Comparison of ENCODE assay signal across 8 mouse cellular contexts in the genomic region with DNA sequence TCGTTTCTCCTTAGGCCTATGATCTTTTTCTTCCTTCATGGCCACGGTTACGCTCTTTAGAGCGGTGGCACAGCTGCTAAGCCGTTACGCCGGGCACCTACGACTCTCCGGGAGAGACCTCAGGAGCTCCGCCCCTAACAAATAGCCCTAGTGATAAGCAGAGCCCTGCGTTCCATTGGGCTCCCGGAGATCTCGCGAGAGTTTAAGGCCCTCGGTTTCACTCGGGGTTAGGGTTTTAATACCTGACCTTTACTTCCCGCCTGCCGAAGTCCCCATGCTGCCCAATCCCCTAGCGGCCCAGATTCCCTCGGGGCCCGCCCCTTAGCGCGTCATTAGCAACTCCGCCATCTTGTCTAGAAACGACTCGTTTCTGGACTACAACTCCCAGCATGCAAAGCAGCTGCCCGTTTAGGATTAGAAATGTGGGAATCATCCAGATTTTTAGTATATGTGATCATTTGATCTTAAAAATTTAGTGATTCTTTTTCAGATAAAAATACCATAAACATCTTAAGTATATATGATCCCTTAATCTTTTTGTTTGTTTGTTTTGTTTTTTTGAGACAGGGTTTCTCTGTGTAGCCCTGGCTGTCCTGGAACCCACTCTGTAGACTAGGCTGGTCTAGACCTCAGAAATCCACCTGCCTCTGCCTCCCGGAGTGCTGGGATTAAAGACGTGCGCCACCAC. TPM values are rescaled to one million over a fixed set of nuclear protein-coding genes. Genes with fewer than 3 reads are reported as not detected.
A peak's percentile ranks its signal among the peaks of the same experiment; 100 is the strongest.
DNase-seq lines count a peak whose midpoint lies in the region; ATAC-seq and TF ChIP-seq lines count a peak whose summit lies in the region.

A gene (minus strand): TSS at position 130 of the 688 bp plus-strand sequence.

- H3K36me3 ChIP-seq in C2C12 (ENCODE audit: control insufficient read depth, insufficient read depth) = peaks cover 7% of the 10 kb centered on the region
- peaks cover 30% of the 10 kb centered on the region for H3K36me3 ChIP-seq in erythroblast, embryonic 14.5 days (ENCODE audit: control insufficient read depth)
- no peaks in the 10 kb centered on the region for H3K36me3 ChIP-seq in heart, embryonic 11.5 days (ENCODE audit: control insufficient read depth, insufficient read depth, low read length)
- no peaks in the 10 kb centered on the region for H3K36me3 ChIP-seq in kidney, embryonic 16.5 days (ENCODE audit: insufficient read depth, low read length)
- no peaks in the 10 kb centered on the region; the same call in 1 of the 2 replicates for H3K36me3 ChIP-seq in liver, adult 2 months (ENCODE audit: control insufficient read depth, insufficient read depth, low read length)
- H3K36me3 ChIP-seq in myocyte (ENCODE audit: control insufficient read depth, insufficient read depth) = no peaks in the 10 kb centered on the region
- no peaks in the 10 kb centered on the region for H3K36me3 ChIP-seq in splenic B cell, adult 2 months (ENCODE audit: control insufficient read depth, insufficient read depth, low read length, poor library complexity, severe bottlenecking)

- H3K4me2 ChIP-seq in heart, embryonic 11.5 days = peak within 1 kb of the TSS; percentile 59
- peak within 1 kb of the TSS; percentile 60 for H3K4me2 ChIP-seq in kidney, embryonic 16.5 days (replicated peaks; ENCODE audit: low read depth, low read length)
- peak within 1 kb of the TSS; percentile 84 for H3K4me2 ChIP-seq in myocyte (ENCODE audit: low read depth)

- H3ac ChIP-seq in C2C12 (ENCODE audit: control insufficient read depth, insufficient read length, low read depth) = peak within 1 kb of the TSS; percentile 81
- peak within 1 kb of the TSS; percentile 4 for H3ac ChIP-seq in myocyte (ENCODE audit: control insufficient read depth, insufficient read length)

- WGBS in heart, embryonic 11.5 days (ENCODE audit: insufficient replicate concordance) = 14% methylated on average over 30 of the region's 30 CpGs
- 19% methylated on average over 30 of the region's 30 CpGs for WGBS in kidney, embryonic 16.5 days
- WGBS in liver, adult 2 months = under 1% methylated on average over 30 of the region's 30 CpGs

- peaks cover 2% of the 10 kb centered on the region for H3K27me3 ChIP-seq in C2C12 (ENCODE audit: control insufficient read depth, insufficient read depth, insufficient read length)
- peaks cover 11% of the 10 kb centered on the region for H3K27me3 ChIP-seq in erythroblast, embryonic 14.5 days (ENCODE audit: control insufficient read depth)
- H3K27me3 ChIP-seq in heart, embryonic 11.5 days (ENCODE audit: control insufficient read depth, insufficient read depth, low read length) = no peaks in the 10 kb centered on the region
- H3K27me3 ChIP-seq in kidney, embryonic 16.5 days (ENCODE audit: insufficient read depth, low read length) = no peaks in the 10 kb centered on the region
- H3K27me3 ChIP-seq in liver, adult 2 months (ENCODE audit: control insufficient read depth, insufficient read depth, low read length) = no peaks in the 10 kb centered on the region
- H3K27me3 ChIP-seq in myocyte (ENCODE audit: control insufficient read depth, insufficient read depth, insufficient read length) = peaks cover 2% of the 10 kb centered on the region
- H3K27me3 ChIP-seq in splenic B cell, adult 2 months (ENCODE audit: control insufficient read depth, insufficient read depth, low read length, poor library complexity, severe bottlenecking) = no peaks in the 10 kb centered on the region

- H3K9me3 ChIP-seq in erythroblast, embryonic 14.5 days (ENCODE audit: control insufficient read depth, low read length) = no peaks in the 10 kb centered on the region; the same call in 1 of the 2 replicates
- no peaks in the 10 kb centered on the region for H3K9me3 ChIP-seq in heart, embryonic 11.5 days (replicated peaks; ENCODE audit: control insufficient read depth, low read length)
- no peaks in the 10 kb centered on the region for H3K9me3 ChIP-seq in kidney, embryonic 16.5 days (ENCODE audit: low read length)

- H3K27ac ChIP-seq in heart, embryonic 11.5 days (ENCODE audit: low read depth, low read length) = peak within 1 kb of the TSS; percentile 74
- peak within 1 kb of the TSS; percentile 88 for H3K27ac ChIP-seq in kidney, embryonic 16.5 days (ENCODE audit: low read length)
- peak within 1 kb of the TSS; percentile 48 for H3K27ac ChIP-seq in liver, adult 2 months (replicated peaks; ENCODE audit: insufficient read depth, low read depth, low read length)

- H3K4me3 ChIP-seq in C2C12 (ENCODE audit: insufficient read depth, poor library complexity, severe bottlenecking) = peak within 1 kb of the TSS; percentile 57
- H3K4me3 ChIP-seq in erythroblast, embryonic 14.5 days (replicated peaks) = peak within 1 kb of the TSS; percentile 75
- peak within 1 kb of the TSS; percentile 57 for H3K4me3 ChIP-seq in heart, embryonic 11.5 days (ENCODE audit: low read depth, low read length)
- H3K4me3 ChIP-seq in kidney, embryonic 16.5 days (ENCODE audit: low read length) = peak within 1 kb of the TSS; percentile 59
- H3K4me3 ChIP-seq in liver, adult 2 months (ENCODE audit: insufficient read depth, low read depth, low read length) = peak within 1 kb of the TSS; percentile 64
- H3K4me3 ChIP-seq in myocyte = peak within 1 kb of the TSS; percentile 50

- peak; percentile 39; the same call in 1 of the 2 replicates for TF ChIP-seq POLR2A in brain, embryonic 14.5 days (IDR thresholded peaks at IDR 0.05; ENCODE audit: borderline replicate concordance, extremely low read depth, insufficient read depth, insufficient read length, poor library complexity, severe bottlenecking)
- TF ChIP-seq POLR2A in liver, adult 2 months (IDR thresholded peaks at IDR 0.05; ENCODE audit: extremely low read depth, insufficient read depth, low read length) = peak; percentile 68; the same call in 1 of the 2 replicates
- TF ChIP-seq POLR2A in myocyte (IDR thresholded peaks at IDR 0.05; ENCODE audit: insufficient read length, low read depth) = peak; percentile 65

- H3K79me2 ChIP-seq in C2C12 (ENCODE audit: control insufficient read depth, insufficient read depth) (peaks cover 18% of the 10 kb centered on the region), myocyte (ENCODE audit: control insufficient read depth, insufficient read depth) (peaks cover 9% of the 10 kb centered on the region)
- no peaks in the 10 kb centered on the region for H3K79me2 ChIP-seq in liver, adult 2 months (ENCODE audit: control insufficient read depth, insufficient read depth, low read length)

- peaks cover 7% of the 10 kb centered on the region for H3K79me3 ChIP-seq in C2C12 (ENCODE audit: low read depth)

- ATAC-seq in heart, embryonic 11.5 days (replicated peaks; ENCODE audit: insufficient number of reproducible peaks, low FRiP score, low TSS enrichment) = peak; percentile 98
- ATAC-seq in kidney, embryonic 16.5 days (ENCODE audit: low FRiP score, low TSS enrichment) = peak; percentile 100

- peaks cover 15% of the 10 kb centered on the region for H3K4me1 ChIP-seq in erythroblast, embryonic 14.5 days (ENCODE audit: control insufficient read depth)
- no peaks in the 10 kb centered on the region for H3K4me1 ChIP-seq in heart, embryonic 11.5 days (ENCODE audit: control insufficient read depth, insufficient read depth, low read length)
- H3K4me1 ChIP-seq in kidney, embryonic 16.5 days (ENCODE audit: insufficient read depth, low read length) = 0 out of 2 replicates have a peak, but pooled peaks cover 5% of the 10 kb centered on the region
- H3K4me1 ChIP-seq in liver, adult 2 months (ENCODE audit: control insufficient read depth, insufficient read depth, low read length) = no peaks in the 10 kb centered on the region; the same call in 1 of the 2 replicates

- peak within 1 kb of the TSS; percentile 44 for H3K9ac ChIP-seq in heart, embryonic 11.5 days (ENCODE audit: low read depth, low read length)
- peak within 1 kb of the TSS; percentile 72 for H3K9ac ChIP-seq in kidney, embryonic 16.5 days (replicated peaks; ENCODE audit: low read length)
- H3K9ac ChIP-seq in liver, adult 2 months (ENCODE audit: low read depth, low read length) = peak within 1 kb of the TSS; percentile 57

- TF ChIP-seq CTCF in C2C12 (IDR thresholded peaks at IDR 0.05; ENCODE audit: control insufficient read depth, insufficient read depth, insufficient read length) = no peak
- TF ChIP-seq CTCF in brain, embryonic 14.5 days (IDR thresholded peaks at IDR 0.05; ENCODE audit: borderline replicate concordance, extremely low read depth, insufficient read depth, insufficient read length) = no peak
- TF ChIP-seq CTCF in liver, adult 2 months (IDR thresholded peaks at IDR 0.05; ENCODE audit: low read depth, low read length) = no peak

- peak; percentile 99 for DNase-seq in brain, embryonic 14.5 days (ENCODE audit: low read depth)
- DNase-seq in liver, adult 2 months (ENCODE audit: extremely low read depth, low read depth, low spot score) = peak; percentile 92
- DNase-seq in splenic B cell, adult 2 months (ENCODE audit: low read depth, low spot score) = peak; percentile 97

TF ChIP-seq in C2C12, 6 proteins besides CTCF, POLR2A, EP300 and RAD21:
- TF ChIP-seq MAX (IDR thresholded peaks at IDR 0.05) (no peak), FOSL1 (IDR thresholded peaks at IDR 0.05; ENCODE audit: insufficient read depth, low read length, poor library complexity, severe bottlenecking) (no peak), USF1 (IDR thresholded peaks at IDR 0.05; ENCODE audit: low read depth) (no peak), MYOG (IDR thresholded peaks at IDR 0.05; ENCODE audit: control insufficient read depth, extremely low read depth, insufficient read length) (no peak), MYOD1 (IDR thresholded peaks at IDR 0.05; ENCODE audit: control insufficient read depth, insufficient read length, low read depth) (no peak), CEBPB (IDR thresholded peaks at IDR 0.05; ENCODE audit: low read depth) (no peak)

TF ChIP-seq in myocyte, 11 proteins besides CTCF, POLR2A, EP300 and RAD21 (continues in another document):
- TF ChIP-seq MAX (IDR thresholded peaks at IDR 0.05; ENCODE audit: low read depth) (no peak), POLR2AphosphoS2 (IDR thresholded peaks at IDR 0.05; ENCODE audit: insufficient read length, low read depth) (peak; percentile 66), MYOG (IDR thresholded peaks at IDR 0.05; ENCODE audit: control insufficient read depth in 1 of 3, insufficient read depth in 1 of 3, insufficient read length in 2 of 3, low read depth in 2 of 3) (peak in 1 of 3 experiments; percentile 27), CEBPB (IDR thresholded peaks at IDR 0.05; ENCODE audit: insufficient read depth, poor library complexity, severe bottlenecking) (no peak), E2F4 (IDR thresholded peaks at IDR 0.05; ENCODE audit: insufficient read depth) (no peak), MYOD1 (IDR thresholded peaks at IDR 0.05; ENCODE audit: control insufficient read depth in 1 of 3, insufficient read length in 2 of 3, low read depth in 2 of 3) (peak in 1 of 3 experiments; percentile 21)

RNA-seq across cellular contexts. Expression of the gene that starts here (rescaled TPM):
- polyA plus RNA-seq in C2C12 (2012; fragmentation: generic; extraction: Trizol) (4.3 TPM), myocyte (2012; fragmentation: generic; extraction: Trizol) (2.8 TPM)
- polyA plus RNA-seq in brain, embryonic 14.5 days (2012; rRNA removed) = 31.2 and 37.8 TPM in 2 replicates
- 1.1 and 1.3 TPM in 2 replicates for polyA plus RNA-seq in erythroblast, embryonic 14.5 days (2012)
- 15.0 and 16.2 TPM in 2 replicates for polyA plus RNA-seq in heart, embryonic 11.5 days (2014; fragmentation: Nextera tagmentation; extraction: Ambion mirVana)
- 17.1 and 22.3 TPM in 2 replicates for polyA plus RNA-seq in kidney, embryonic 16.5 days (2015; fragmentation: Nextera tagmentation; extraction: Ambion mirVana)
- 4.6 and 5.7 TPM in 2 replicates for total RNA-seq in liver, adult 2 months (2014; rRNA removed)
- 1.4 and 2.2 TPM in 2 replicates for polyA plus RNA-seq in liver, adult 2 months (2012; rRNA removed)

Comparison
In these comparisons a context has a peak if more than half of its experiments do, and no peak if none do; other contexts are left out.
1. Peak in every context shown above with its lines: DNase-seq, ATAC-seq, H3K4me3 ChIP-seq and H3K27ac ChIP-seq.